Mouse (Mus musculus): ENCODE data around the gene Dhrs7c.
A peak's percentile ranks its signal among the peaks of the same experiment; 100 is the strongest.

- peak; percentile 46 for TF ChIP-seq CTCF (IDR thresholded peaks at IDR 0.05; ENCODE audit: low read depth, low read length)
- TF ChIP-seq POLR2A (IDR thresholded peaks at IDR 0.05; ENCODE audit: insufficient read depth, low read length) = no peak
- TF ChIP-seq EP300 (IDR thresholded peaks at IDR 0.05; ENCODE audit: insufficient read depth, low read depth, low read length) = no peak
Observed at GRCm38 (mm10) chr11:67757373-67758167, 40.4 kb upstream of the Dhrs7c start.

All from ES-Bruce4 (cell line).